Mouse (Mus musculus) kidney, embryonic 15.5 days (tissue): Measurements from ENCODE around the gene Pigh. TPM values are rescaled to one million over a fixed set of nuclear protein-coding genes. Genes with fewer than 3 reads are reported as not detected.

Source experiments
- ATAC-seq: fragments of 200-750 bp; cut with Nextera tagmentation; replicated peaks from 2 replicates; pipeline ENCODE4 v1.8.0; 2017; ENCODE audit warnings: moderate TSS enrichment; ENCODE audit not compliant: low FRiP score
- H3K27ac ChIP-seq: fragments of 300-500 bp; sonication (generic); 2 replicates; pipeline ENCODE4 v1.5.1; 2015; ENCODE audit warnings: mild to moderate bottlenecking, inconsistent platforms
- H3K27me3 ChIP-seq: fragments of 300-500 bp; sonication (generic); 2 replicates; pipeline ENCODE4 v1.6.1; 2015; ENCODE audit warnings: inconsistent platforms
- H3K36me3 ChIP-seq: fragments of 300-500 bp; sonication (generic); 2 replicates; pipeline ENCODE4 v1.6.1; 2015; ENCODE audit warnings: inconsistent platforms
- H3K4me1 ChIP-seq: fragments of 300-500 bp; sonication (generic); 2 replicates; pipeline ENCODE4 v1.6.1; 2015; ENCODE audit warnings: inconsistent platforms
- H3K4me2 ChIP-seq: fragments of 300-500 bp; sonication (generic); 2 replicates; pipeline ENCODE4 v1.6.1; 2015; ENCODE audit warnings: moderate library complexity, mild to moderate bottlenecking, inconsistent platforms
- H3K4me3 ChIP-seq: fragments of 300-500 bp; sonication (generic); replicated peaks from 2 replicates; pipeline ENCODE4 v1.5.1; 2015; ENCODE audit warnings: mild to moderate bottlenecking, inconsistent platforms
- H3K9ac ChIP-seq: fragments of 300-500 bp; sonication (generic); 2 replicates; pipeline ENCODE4 v1.6.1; 2015; ENCODE audit warnings: mild to moderate bottlenecking, inconsistent platforms
- H3K9me3 ChIP-seq: fragments of 300-500 bp; sonication (generic); replicated peaks from 2 replicates; pipeline ENCODE4 v1.6.1; 2016; ENCODE audit warnings: inconsistent platforms
- WGBS: fragments of 180-500 bp; shearing (Covaris S2); methylation state at CpG from one replicate; pipeline ENCODE4 v1.1.7; 2015; ENCODE audit warnings: mixed read lengths; 5-methylcytosine and 5-hydroxymethylcytosine counted together
- polyA plus RNA-seq: library from polyadenylated mRNA; unstranded; fragments of >200 nt; fragmentation: Nextera tagmentation; extraction: Ambion mirVana; gene quantifications from 2 replicates; pipeline ENCODE4 v1.2.1, GENCODE M21; 2015

Gene Pigh
- polyA plus RNA-seq, 1 experiment from 2014 or later, result 36.2 TPM

DNA sequence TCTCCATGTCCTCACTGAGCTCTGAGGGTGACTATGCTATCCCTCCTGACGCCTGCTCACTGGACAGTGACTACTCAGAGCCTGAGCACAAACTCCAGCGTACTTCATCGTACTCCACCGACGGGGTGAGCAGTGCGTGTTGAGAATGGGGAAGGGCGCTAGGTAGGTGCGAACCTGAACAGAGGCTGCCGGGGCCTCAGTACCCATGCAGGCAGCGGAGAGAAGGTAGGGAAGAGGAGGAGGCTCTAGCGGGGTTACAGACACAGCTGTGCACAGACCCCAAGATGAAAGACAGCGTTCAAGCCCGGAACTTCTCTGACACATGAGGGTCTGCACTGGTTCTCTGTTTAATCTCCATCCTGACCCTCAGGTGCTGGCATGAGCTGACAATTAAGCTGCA, 25.0 kb downstream of the Pigh start:
- H3K9ac ChIP-seq, result no peak overlapping the region
- H3K27me3 ChIP-seq, result no peaks in the 10 kb centered on the region
- no peak for ATAC-seq
- H3K4me1 ChIP-seq, result no peaks in the 10 kb centered on the region
- H3K27ac ChIP-seq, result no peak overlapping the region
- 92% methylated on average over 13 of the region's 13 CpGs for WGBS
- H3K4me2 ChIP-seq, result no peak overlapping the region
- H3K36me3 ChIP-seq, result peaks cover 48% of the 10 kb centered on the region
- no peaks in the 10 kb centered on the region for H3K9me3 ChIP-seq
- H3K4me3 ChIP-seq, result no peak overlapping the region

DNA sequence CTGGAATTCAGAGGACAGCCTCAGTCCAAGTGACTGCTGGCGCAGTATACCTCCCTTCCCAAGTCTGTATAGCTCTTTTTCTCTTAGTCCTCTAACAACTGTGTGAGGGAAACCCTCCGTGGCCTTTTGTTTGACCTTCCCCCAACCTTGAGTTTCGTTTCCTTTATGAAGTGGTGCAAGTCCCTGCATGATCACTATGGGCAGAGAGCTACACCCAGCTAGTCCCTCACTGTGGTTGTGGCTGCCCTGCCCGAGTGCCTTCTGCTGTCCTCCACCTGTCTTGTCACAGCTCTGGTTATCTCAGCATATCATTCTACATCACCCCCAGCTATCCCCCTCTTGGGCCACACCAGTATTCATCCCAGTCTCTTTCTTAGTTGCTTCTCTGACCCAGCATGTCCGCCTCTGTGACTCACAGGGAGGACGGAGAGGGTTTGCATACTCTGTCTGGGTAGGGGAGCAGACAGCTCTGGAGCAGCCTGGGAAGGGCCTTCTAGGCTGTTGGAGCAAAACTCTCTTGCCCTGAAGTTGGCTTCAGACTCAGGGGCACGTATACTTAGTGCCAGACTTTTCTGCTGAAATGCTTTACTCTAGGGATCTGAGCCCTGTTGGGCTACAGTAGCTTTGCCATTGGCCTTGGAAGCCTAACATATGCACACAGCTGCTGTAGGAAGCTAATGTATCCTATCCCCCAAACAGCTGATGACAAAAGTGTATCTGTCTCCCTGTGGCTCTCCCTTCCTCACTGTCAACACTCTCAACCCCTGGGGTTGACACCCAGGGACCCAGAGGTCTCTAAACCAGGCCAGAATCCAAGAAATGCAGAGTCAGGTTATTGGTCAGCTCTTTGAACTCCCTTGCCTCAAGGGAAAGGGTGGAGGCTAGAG, 28.4 kb downstream of the Pigh start:
- H3K27me3 ChIP-seq, result no peaks in the 10 kb centered on the region
- no peaks in the 10 kb centered on the region for H3K4me1 ChIP-seq
- no peaks in the 10 kb centered on the region for H3K9me3 ChIP-seq
- no peak overlapping the region for H3K4me3 ChIP-seq
- WGBS, result 76% methylated on average over 7 of the region's 7 CpGs
- H3K36me3 ChIP-seq, result peaks cover 30% of the 10 kb centered on the region
- ATAC-seq, result no peak
- no peak overlapping the region for H3K27ac ChIP-seq
- H3K4me2 ChIP-seq, result no peak overlapping the region
- no peak overlapping the region for H3K9ac ChIP-seq

DNA sequence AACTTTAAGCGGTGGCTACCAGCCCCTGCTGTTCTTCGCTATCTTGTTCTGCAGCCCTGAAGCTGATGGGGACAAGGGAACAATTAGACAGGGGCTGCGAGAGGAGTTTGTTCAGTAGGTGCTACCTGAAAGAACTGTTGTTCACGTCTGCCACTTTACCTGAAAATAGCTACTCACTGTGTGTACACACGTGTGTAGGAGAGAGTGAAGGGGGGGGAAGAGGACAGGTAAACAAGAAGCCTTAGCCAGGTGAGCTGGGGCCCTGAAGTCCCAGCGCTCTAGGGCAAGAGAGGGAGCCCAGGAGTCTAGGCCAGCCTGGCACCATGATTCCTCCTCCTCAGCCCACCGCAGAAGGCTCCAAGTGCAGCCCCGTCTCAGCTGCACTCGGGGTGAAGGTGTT, 29.3 kb downstream of the Pigh start:
- H3K4me1 ChIP-seq, result no peaks in the 10 kb centered on the region
- H3K27me3 ChIP-seq, result no peaks in the 10 kb centered on the region
- no peak overlapping the region for H3K27ac ChIP-seq
- no peak overlapping the region for H3K4me3 ChIP-seq
- H3K9me3 ChIP-seq, result no peaks in the 10 kb centered on the region
- peaks cover 28% of the 10 kb centered on the region for H3K36me3 ChIP-seq
- 95% methylated on average over 9 of the region's 9 CpGs for WGBS
- no peak overlapping the region for H3K4me2 ChIP-seq
- ATAC-seq, result no peak
- no peak overlapping the region for H3K9ac ChIP-seq

DNA sequence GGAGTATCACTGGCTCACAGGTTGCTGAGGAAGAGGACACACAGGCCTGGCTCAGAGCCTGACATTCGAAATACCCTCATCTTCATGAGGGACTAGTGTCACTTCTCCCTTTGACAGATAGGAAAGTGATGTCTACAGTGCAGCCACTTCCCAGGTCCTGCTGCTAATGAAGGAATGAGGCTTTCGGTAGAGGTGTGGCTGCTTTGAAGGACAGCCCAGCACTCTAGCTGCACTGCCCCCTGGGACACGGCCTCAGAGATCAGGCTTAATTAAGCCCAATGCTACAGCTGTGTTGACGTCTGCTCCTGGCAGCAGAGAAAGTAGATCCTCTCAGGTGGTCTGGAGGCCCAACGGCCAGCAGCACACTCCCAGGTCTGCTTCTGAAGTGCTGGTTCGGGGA, 29.9 kb downstream of the Pigh start:
- WGBS, result 80% methylated on average over 6 of the region's 6 CpGs
- Histone ChIP-seq H3K9ac (no peak overlapping the region), H3K4me3 (no peak overlapping the region), H3K4me1 (no peaks in the 10 kb centered on the region), H3K4me2 (no peak overlapping the region), H3K27ac (no peak overlapping the region), H3K36me3 (peaks cover 28% of the 10 kb centered on the region), H3K27me3 (no peaks in the 10 kb centered on the region), H3K9me3 (no peaks in the 10 kb centered on the region)
- ATAC-seq, result no peak

DNA sequence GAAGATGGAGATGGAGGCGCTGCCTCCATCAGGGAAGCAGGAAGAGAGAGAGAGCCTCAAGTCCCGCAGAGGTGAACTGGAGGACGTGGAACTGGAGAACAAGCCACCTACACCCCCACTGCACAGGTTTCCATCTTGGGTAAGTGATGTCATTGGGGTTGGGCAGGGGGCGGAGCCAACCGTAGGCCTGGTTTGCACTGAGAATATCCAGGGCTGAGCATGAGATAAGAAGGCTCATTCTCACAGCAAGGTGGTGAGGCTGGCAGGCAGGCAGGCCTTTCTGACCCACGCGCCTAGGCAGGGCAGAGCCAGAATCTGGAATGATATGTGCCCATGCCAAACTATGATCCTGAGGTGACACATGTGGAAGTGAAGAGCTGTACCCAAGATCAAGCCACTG, 34.2 kb downstream of the Pigh start:
- no peak for ATAC-seq

DNA sequence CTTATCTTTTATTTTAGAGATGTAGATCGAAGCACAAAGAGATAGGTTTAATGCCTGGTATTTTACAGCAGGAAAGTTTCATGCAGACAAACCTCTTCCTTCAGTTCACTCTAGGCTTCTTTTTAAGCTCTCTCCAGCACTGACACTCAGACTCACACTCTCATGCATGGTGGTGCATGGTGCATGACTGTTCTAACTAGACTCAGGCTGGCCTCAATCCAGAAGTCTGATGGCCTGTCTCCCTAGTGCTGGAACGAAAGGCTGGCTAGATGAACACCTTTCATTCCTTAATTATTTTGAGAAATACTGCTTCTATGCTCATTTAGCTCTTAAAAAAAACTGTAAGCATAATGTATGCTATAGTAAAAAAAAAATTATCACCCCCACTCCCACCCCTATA, 37.4 kb downstream of the Pigh start:
- 83% methylated on average over 2 of the region's 2 CpGs for WGBS
- H3K27ac ChIP-seq, result no peak overlapping the region
- no peaks in the 10 kb centered on the region for H3K4me1 ChIP-seq
- H3K9ac ChIP-seq, result no peak overlapping the region
- no peaks in the 10 kb centered on the region for H3K27me3 ChIP-seq
- no peak for ATAC-seq
- no peaks in the 10 kb centered on the region for H3K9me3 ChIP-seq
- H3K4me2 ChIP-seq, result no peak overlapping the region
- H3K36me3 ChIP-seq, result peaks cover 37% of the 10 kb centered on the region
- H3K4me3 ChIP-seq, result no peak overlapping the region

More for the DNA sequence above, 34.2 kb downstream of the Pigh start:
- no peaks in the 10 kb centered on the region for H3K9me3 ChIP-seq
- H3K4me2 ChIP-seq, result no peak overlapping the region
- peaks cover 34% of the 10 kb centered on the region for H3K36me3 ChIP-seq
- no peak overlapping the region for H3K27ac ChIP-seq
- no peaks in the 10 kb centered on the region for H3K27me3 ChIP-seq
- no peaks in the 10 kb centered on the region for H3K4me1 ChIP-seq
- H3K4me3 ChIP-seq, result no peak overlapping the region
- 87% methylated on average over 7 of the region's 7 CpGs for WGBS
- H3K9ac ChIP-seq, result no peak overlapping the region

GRCm38 (mm10) chr12:79050545-79051212, 38.8 kb downstream of the Pigh start:
- Histone ChIP-seq H3K36me3 (peaks cover 40% of the 10 kb centered on the region), H3K9me3 (no peaks in the 10 kb centered on the region), H3K27ac (no peak overlapping the region), H3K4me3 (no peak overlapping the region), H3K9ac (no peak overlapping the region), H3K4me2 (no peak overlapping the region), H3K4me1 (no peaks in the 10 kb centered on the region), H3K27me3 (no peaks in the 10 kb centered on the region)
- no peak for ATAC-seq
- WGBS, result 86% methylated on average over 3 of the region's 3 CpGs

DNA sequence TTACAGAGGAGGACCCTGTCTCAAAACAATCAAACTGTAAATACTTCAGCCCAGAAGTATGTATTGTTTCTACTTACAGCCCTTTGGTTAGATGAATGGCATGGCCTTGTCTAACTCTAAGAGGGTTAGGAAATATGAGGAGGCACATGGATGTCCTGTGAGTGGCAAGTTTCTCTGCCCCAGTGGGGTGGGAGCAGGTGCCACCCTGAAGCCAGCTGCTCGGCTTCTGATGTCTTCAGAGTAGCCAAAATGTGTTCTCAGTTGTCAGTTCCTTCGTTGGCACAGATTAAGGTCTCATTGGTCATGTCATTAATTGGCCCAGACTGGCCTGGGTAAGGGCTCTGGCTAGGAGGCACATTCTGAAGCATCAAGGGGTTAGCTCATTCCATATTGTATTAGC, 39.6 kb downstream of the Pigh start:
- no peaks in the 10 kb centered on the region for H3K27me3 ChIP-seq
- no peak for ATAC-seq
- H3K9ac ChIP-seq, result no peak overlapping the region
- H3K27ac ChIP-seq, result no peak overlapping the region
- H3K4me3 ChIP-seq, result no peak overlapping the region
- no peaks in the 10 kb centered on the region for H3K4me1 ChIP-seq
- 68% methylated on average over 2 of the region's 2 CpGs for WGBS
- peaks cover 37% of the 10 kb centered on the region for H3K36me3 ChIP-seq
- no peak overlapping the region for H3K4me2 ChIP-seq
- H3K9me3 ChIP-seq, result no peaks in the 10 kb centered on the region

- no peak for ATAC-seq
- Histone ChIP-seq H3K9me3 (no peaks in the 10 kb centered on the region), H3K27me3 (no peaks in the 10 kb centered on the region), H3K4me1 (no peaks in the 10 kb centered on the region), H3K27ac (no peak overlapping the region), H3K36me3 (peaks cover 28% of the 10 kb centered on the region), H3K9ac (no peak overlapping the region), H3K4me3 (no peak overlapping the region), H3K4me2 (no peak overlapping the region)
- WGBS, result 82% methylated on average over 1 of the region's 1 CpGs
These were observed 40.6 kb downstream of the Pigh start for GRCm38 (mm10) chr12:79048898-79049297.

DNA sequence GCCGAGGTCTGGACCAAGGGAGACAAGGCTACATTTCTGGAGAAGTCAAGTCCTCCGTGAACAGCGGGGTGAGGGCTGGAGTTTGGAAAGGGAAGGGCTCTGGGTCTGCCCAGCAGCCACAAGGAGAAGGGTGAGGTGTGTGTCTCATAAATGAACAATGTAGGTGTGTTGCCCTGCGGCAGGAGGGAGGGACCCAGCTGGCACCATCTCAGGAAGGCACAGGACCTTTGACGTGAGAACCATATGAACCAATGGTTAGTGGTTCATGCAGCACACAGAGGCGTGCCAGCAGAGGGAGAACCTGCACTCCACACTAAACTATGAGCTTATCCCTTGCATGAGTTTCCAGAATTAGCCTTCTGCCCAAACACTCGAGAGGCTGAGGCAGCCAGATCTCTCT, 42.2 kb downstream of the Pigh start:
- Histone ChIP-seq H3K4me3 (no peak overlapping the region), H3K36me3 (peaks cover 27% of the 10 kb centered on the region), H3K27ac (no peak overlapping the region), H3K9me3 (no peaks in the 10 kb centered on the region), H3K4me2 (no peak overlapping the region), H3K9ac (no peak overlapping the region), H3K4me1 (no peaks in the 10 kb centered on the region), H3K27me3 (no peaks in the 10 kb centered on the region)
- no peak for ATAC-seq
- WGBS, result 91% methylated on average over 7 of the region's 7 CpGs

DNA sequence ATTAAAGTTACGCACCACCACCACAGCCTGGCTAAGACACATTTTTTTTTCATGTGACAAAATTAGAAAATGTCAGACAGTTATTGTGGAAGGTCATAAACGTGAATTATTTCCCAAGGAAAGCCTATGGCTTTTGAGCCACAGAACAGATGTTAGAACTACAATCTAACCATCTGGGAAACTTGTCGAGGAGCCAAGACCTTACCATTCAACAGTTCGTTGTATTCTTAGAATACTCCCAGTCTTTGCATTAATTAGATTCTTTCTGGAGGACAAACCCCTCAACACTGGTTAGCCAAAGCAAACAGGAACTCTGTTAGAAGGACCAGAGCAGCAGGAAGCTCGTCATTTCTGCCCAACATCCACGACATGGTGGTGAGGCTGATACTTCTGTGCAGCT, 43.3 kb downstream of the Pigh start:
- WGBS, result 62% methylated on average over 6 of the region's 6 CpGs
- Histone ChIP-seq H3K27ac (no peak overlapping the region), H3K4me3 (no peak overlapping the region), H3K4me1 (no peaks in the 10 kb centered on the region), H3K9ac (no peak overlapping the region), H3K36me3 (peaks cover 36% of the 10 kb centered on the region), H3K4me2 (no peak overlapping the region), H3K27me3 (no peaks in the 10 kb centered on the region), H3K9me3 (no peaks in the 10 kb centered on the region)
- no peak for ATAC-seq

DNA sequence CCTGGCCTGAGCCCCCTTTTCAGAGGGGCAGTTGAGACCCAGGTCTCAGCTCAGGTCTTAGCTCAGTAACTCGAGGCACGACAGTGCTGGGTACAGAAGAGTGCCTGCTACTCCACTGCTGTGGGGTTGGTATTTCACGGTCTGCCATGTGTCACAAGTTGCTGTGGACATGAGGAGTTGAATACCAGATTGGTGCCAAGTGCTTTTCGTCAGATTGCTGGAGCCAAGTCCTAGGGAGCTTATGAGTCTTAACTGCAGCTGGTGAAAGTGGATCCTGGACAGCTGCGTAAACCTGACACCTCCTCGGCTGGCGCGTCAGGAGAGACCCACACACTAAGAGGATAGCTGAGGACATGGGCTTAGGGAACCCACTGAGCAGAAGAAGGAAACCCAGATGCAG, 44.8 kb downstream of the Pigh start:
- Histone ChIP-seq H3K9me3 (no peaks in the 10 kb centered on the region), H3K9ac (no peak overlapping the region), H3K4me3 (no peak overlapping the region), H3K27me3 (no peaks in the 10 kb centered on the region), H3K27ac (no peak overlapping the region), H3K4me2 (no peak overlapping the region), H3K36me3 (peaks cover 29% of the 10 kb centered on the region), H3K4me1 (no peaks in the 10 kb centered on the region)
- ATAC-seq, result peak; percentile 70; the same call in 1 of the 2 replicates
- 49% methylated on average over 8 of the region's 8 CpGs for WGBS
